Mouse (Mus musculus) gastrocnemius, postnatal 36 days (tissue): ENCODE measurements around the gene Rtkn2. TPM values are rescaled to one million over a fixed set of nuclear protein-coding genes. Genes with fewer than 3 reads are reported as not detected.

Experiments used
- DNase-seq, 2 experiments: peaks; one replicate each; pipeline ENCODE4 v3.0.0; 2022
- intact Hi-C: fragments of 180-260 bp; cut with DNase I; formaldehyde crosslinking; loops from one replicate; pipeline ENCODE4 v1.15.1; 2025
- total RNA-seq, 2 experiments: library from RNA; stranded (reverse); gene quantifications; 2 replicates each; pipeline ENCODE4 v1.2.3; 2021

Gene Rtkn2
- total RNA-seq, 2 experiments from 2014 or later: 0.35 to 0.41 TPM

- intact Hi-C loops: no loop called here
- DNase-seq: no peak
These were observed 86.8 kb downstream of the Rtkn2 start for GRCm38 (mm10) chr10:68066173-68066572.

- no peak for DNase-seq
- intact Hi-C loops: no loop called here
These were observed 88.6 kb downstream of the Rtkn2 start for GRCm38 (mm10) chr10:68067961-68068360.

GRCm38 (mm10) chr10:68068426-68068825, 89.1 kb downstream of the Rtkn2 start:
- intact Hi-C loops: no loop called here
- DNase-seq: no peak

GRCm38 (mm10) chr10:68071041-68071440, 91.7 kb downstream of the Rtkn2 start:
- no peak for DNase-seq
- intact Hi-C loops: no loop called here

- intact Hi-C loops: no loop called here
- DNase-seq: no peak
These were observed 93.3 kb downstream of the Rtkn2 start for GRCm38 (mm10) chr10:68072626-68073025.

- DNase-seq: no peak
- intact Hi-C loops: no loop called here
These were observed 94.9 kb downstream of the Rtkn2 start for GRCm38 (mm10) chr10:68074291-68074690.

GRCm38 (mm10) chr10:68075181-68075580, 95.8 kb downstream of the Rtkn2 start:
- no peak for DNase-seq
- intact Hi-C loops: no loop called here

- DNase-seq: no peak
- intact Hi-C loops: no loop called here
These were observed 99.3 kb downstream of the Rtkn2 start for GRCm38 (mm10) chr10:68078708-68079107.

GRCm38 (mm10) chr10:68079910-68080670, 100.7 kb downstream of the Rtkn2 start:
- intact Hi-C loops: no loop called here
- DNase-seq: no peak

GRCm38 (mm10) chr10:68081712-68082111, 102.3 kb downstream of the Rtkn2 start:
- intact Hi-C loops: no loop called here

GRCm38 (mm10) chr10:68085574-68085973, 106.2 kb downstream of the Rtkn2 start:
- intact Hi-C loops: no loop called here
- DNase-seq: no peak

More at GRCm38 (mm10) chr10:68081712-68082111, 102.3 kb downstream of the Rtkn2 start:
- no peak for DNase-seq

- intact Hi-C loops: no loop called here
These were observed 107.6 kb downstream of the Rtkn2 start for GRCm38 (mm10) chr10:68086973-68087372.

GRCm38 (mm10) chr10:68087722-68088121, 108.4 kb downstream of the Rtkn2 start:
- intact Hi-C loops: no loop called here
- DNase-seq: no peak

More at GRCm38 (mm10) chr10:68086973-68087372, 107.6 kb downstream of the Rtkn2 start:
- DNase-seq: no peak

GRCm38 (mm10) chr10:68089435-68090196, 110.2 kb downstream of the Rtkn2 start:
- DNase-seq: no peak
- intact Hi-C loops: loop anchor here (5.0 kb wide), 1 partner anchor 38 kb away; no protein-coding TSS in a partner anchor

- peak; percentile 71 to 82 for DNase-seq
- intact Hi-C loops: loop anchor here (5.0 kb wide), 1 partner anchor 37 kb away; no protein-coding TSS in a partner anchor
These were observed 110.8 kb downstream of the Rtkn2 start for GRCm38 (mm10) chr10:68090197-68090535.

GRCm38 (mm10) chr10:68090544-68090943, 111.2 kb downstream of the Rtkn2 start:
- intact Hi-C loops: loop anchor here (5.0 kb wide), 1 partner anchor 37 kb away; no protein-coding TSS in a partner anchor

GRCm38 (mm10) chr10:68091011-68091410, 111.6 kb downstream of the Rtkn2 start:
- DNase-seq: no peak
- intact Hi-C loops: loop anchor here (5.0 kb wide), 1 partner anchor 36 kb away; no protein-coding TSS in a partner anchor

More at GRCm38 (mm10) chr10:68090544-68090943, 111.2 kb downstream of the Rtkn2 start:
- DNase-seq: no peak

GRCm38 (mm10) chr10:68091840-68092239, 112.5 kb downstream of the Rtkn2 start:
- DNase-seq: no peak
- intact Hi-C loops: loop anchor here (5.0 kb wide), 1 partner anchor 35 kb away; no protein-coding TSS in a partner anchor

- intact Hi-C loops: loop anchor here (5.0 kb wide), 1 partner anchor 34 kb away; no protein-coding TSS in a partner anchor
These were observed 114.1 kb downstream of the Rtkn2 start for GRCm38 (mm10) chr10:68093496-68093895.

GRCm38 (mm10) chr10:68095136-68095535, 115.8 kb downstream of the Rtkn2 start:
- DNase-seq: no peak
- intact Hi-C loops: no loop called here

More at GRCm38 (mm10) chr10:68093496-68093895, 114.1 kb downstream of the Rtkn2 start:
- no peak for DNase-seq

- intact Hi-C loops: no loop called here
- no peak for DNase-seq
These were observed 117.0 kb downstream of the Rtkn2 start for GRCm38 (mm10) chr10:68096395-68096794.
